Mouse (Mus musculus) limb, embryonic 10.5 days (tissue): Measurements from ENCODE around the gene Armc12. TPM values are rescaled to one million over a fixed set of nuclear protein-coding genes. Genes with fewer than 3 reads are reported as not detected.
A peak's percentile ranks its signal among the peaks of the same experiment; 100 is the strongest.
"Not testable (repeated sequence)": the region's sequence is repeated elsewhere in the genome, so short reads cannot be mapped to it uniquely, and the experiment has no call there.

ENCODE experiments used
- DNase-seq: peaks from one replicate; pipeline ENCODE4 v3.0.0-alpha.2; 2017; ENCODE audit warnings: low spot score
- H3K27ac ChIP-seq: fragments of 300-500 bp; sonication (generic); 2 replicates; pipeline ENCODE4 v1.5.1; 2016; ENCODE audit warnings: mild to moderate bottlenecking
- H3K27me3 ChIP-seq: fragments of 300-500 bp; sonication (generic); 2 replicates; pipeline ENCODE4 v1.6.1; 2016; ENCODE audit warnings: low read depth, mild to moderate bottlenecking; ENCODE audit not compliant: poor library complexity, severe bottlenecking
- H3K36me3 ChIP-seq: fragments of 300-500 bp; sonication (generic); 2 replicates; pipeline ENCODE4 v1.6.1; 2016; ENCODE audit warnings: mild to moderate bottlenecking, moderate library complexity
- H3K4me1 ChIP-seq: fragments of 300-500 bp; sonication (generic); 2 replicates; pipeline ENCODE4 v1.6.1; 2016
- H3K4me3 ChIP-seq: fragments of 300-500 bp; sonication (generic); 2 replicates; pipeline ENCODE4 v1.5.1; 2016; ENCODE audit warnings: mild to moderate bottlenecking, moderate library complexity
- H3K9me3 ChIP-seq: fragments of 300-500 bp; sonication (generic); replicated peaks from 2 replicates; pipeline ENCODE4 v1.6.1; 2016; ENCODE audit warnings: mild to moderate bottlenecking
- WGBS: fragments of 180-500 bp; shearing (Covaris S2); methylation state at CpG from one replicate; pipeline ENCODE4 v1.1.7; 2016; 5-methylcytosine and 5-hydroxymethylcytosine counted together
- polyA plus RNA-seq: library from polyadenylated mRNA; unstranded; fragments of >200 nt; fragmentation: Nextera tagmentation; extraction: Ambion mirVana; gene quantifications from 2 replicates; pipeline ENCODE4 v1.2.1, GENCODE M21; 2016

Armc12 gene
- polyA plus RNA-seq, 1 experiment from 2014 or later, result not detected

DNA sequence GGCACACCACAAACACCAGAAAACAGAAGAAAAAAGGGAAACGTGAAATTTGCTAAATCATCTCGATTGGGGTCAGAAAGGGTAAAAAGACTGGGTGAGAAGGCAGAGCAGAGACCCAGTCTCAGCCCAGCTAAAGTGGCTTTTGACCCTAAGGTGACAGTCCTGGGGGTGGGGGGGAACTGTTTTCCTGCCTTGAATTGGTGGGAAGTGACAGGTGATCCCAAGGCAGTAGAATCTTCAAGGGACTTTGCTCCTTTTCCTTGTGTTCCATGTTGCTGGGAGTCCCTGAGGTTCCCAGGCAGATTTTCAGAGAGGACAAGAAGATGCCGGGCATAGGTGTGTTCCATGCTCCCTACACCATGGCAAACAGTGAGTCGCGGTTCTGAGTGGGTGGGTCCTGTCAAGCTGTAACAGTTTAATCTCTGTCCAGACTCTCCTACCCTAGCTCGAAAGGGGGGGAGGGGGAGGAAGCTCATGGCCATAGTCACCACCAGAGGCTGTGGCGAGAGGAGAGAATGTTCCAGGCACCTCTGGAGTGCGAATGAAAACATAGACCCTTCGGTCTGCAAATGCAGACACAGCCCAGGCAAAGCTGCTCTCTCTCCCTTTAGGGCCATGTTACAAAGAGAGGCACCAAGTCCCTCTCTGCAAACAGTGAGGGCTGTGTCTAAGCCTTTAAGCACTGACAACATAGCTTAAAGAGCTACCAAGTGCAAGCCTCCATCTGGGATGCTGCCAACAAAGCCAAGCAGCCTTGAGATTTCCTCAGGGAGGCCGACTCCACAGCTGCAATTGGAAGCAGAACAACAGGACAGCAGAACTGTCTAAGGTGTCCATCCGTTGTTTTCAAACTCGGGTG is 3.2 kb upstream of the Armc12 start:
- DNase-seq, result no peak

DNA sequence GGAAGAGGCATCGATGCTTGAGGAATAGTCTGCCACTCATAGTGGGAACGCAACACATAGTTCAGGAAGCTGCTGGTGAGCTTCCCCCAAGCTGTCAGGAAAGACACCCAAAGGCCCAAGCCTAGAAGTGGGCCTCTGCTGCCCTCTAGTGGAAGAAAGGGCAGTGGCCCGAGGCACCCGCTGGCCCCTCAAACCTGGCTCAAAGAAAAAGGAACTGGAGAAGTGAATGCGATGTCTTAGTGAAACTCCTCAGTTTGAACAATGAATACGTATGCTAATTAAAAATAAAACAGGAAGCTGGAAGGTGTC is 2.6 kb upstream of the Armc12 start:
- DNase-seq, result peak; percentile 90
- H3K27me3 ChIP-seq, result peaks cover 28% of the 10 kb centered on the region
- 4% methylated on average over 6 of the region's 6 CpGs for WGBS

More for the DNA sequence above, 3.2 kb upstream of the Armc12 start:
- WGBS, result 53% methylated on average over 12 of the region's 12 CpGs
- Histone ChIP-seq H3K36me3 (no peaks in the 10 kb centered on the region), H3K27ac (peak overlapping the region; percentile 48), H3K4me3 (no peak overlapping the region), H3K9me3 (no peaks in the 10 kb centered on the region), H3K4me1 (peaks cover 40% of the 10 kb centered on the region), H3K27me3 (peaks cover 28% of the 10 kb centered on the region)

DNA sequence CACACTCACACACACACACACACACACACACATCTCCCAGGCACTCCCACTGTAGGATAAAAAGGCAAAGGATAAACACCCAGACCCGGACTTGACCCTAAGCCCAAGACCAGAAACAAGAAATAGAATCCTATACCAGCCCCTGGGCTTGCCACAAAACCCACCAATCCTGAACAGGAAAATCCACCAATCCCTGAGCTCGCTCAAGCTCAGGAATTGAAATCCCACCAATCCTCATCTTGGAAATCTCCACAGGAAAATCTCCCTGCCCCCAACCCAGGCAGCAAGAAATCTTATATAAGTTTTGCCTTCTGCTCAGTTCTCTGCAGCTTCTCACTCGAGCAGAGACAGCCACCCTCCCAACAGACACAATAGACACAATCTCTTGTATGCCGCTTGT is 1.5 kb upstream of the Armc12 start:
- WGBS, result 74% methylated on average over 4 of the region's 4 CpGs
- no peak overlapping the region for H3K27ac ChIP-seq

More for the DNA sequence above, 2.6 kb upstream of the Armc12 start:
- no peaks in the 10 kb centered on the region for H3K9me3 ChIP-seq
- no peak overlapping the region for H3K4me3 ChIP-seq
- H3K36me3 ChIP-seq, result no peaks in the 10 kb centered on the region
- H3K4me1 ChIP-seq, result peaks cover 39% of the 10 kb centered on the region
- no peak overlapping the region for H3K27ac ChIP-seq

DNA sequence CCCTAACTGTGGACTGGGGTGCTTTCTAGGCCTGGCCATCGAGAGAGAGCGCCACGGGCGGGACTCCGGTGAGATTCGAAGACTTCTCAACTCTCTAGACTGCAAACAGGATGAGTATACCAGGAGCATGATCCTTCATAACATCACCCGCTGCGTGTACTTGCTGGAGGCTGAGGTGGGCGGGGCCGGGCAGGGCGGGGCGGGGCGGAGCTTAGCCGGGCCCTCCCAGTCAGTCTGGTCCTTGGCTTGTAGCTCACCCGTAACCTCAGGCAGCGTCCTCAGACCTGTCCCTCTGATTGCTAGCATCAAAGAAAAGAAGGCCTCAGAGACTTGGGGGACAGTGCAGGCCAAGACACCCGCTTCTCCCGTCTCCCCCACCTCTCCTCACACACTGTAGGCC is 1.3 kb downstream of the Armc12 start:
- Histone ChIP-seq H3K36me3 (no peaks in the 10 kb centered on the region), H3K4me3 (peak overlapping the region; percentile 31), H3K27ac (no peak overlapping the region), H3K27me3 (peaks cover 17% of the 10 kb centered on the region), H3K4me1 (peaks cover 26% of the 10 kb centered on the region), H3K9me3 (no peaks in the 10 kb centered on the region)
- peak; percentile 71 for DNase-seq
- 15% methylated on average over 18 of the region's 18 CpGs for WGBS

More for the DNA sequence above, 1.5 kb upstream of the Armc12 start:
- H3K9me3 ChIP-seq, result no peaks in the 10 kb centered on the region
- peaks cover 28% of the 10 kb centered on the region for H3K4me1 ChIP-seq
- H3K27me3 ChIP-seq, result peaks cover 24% of the 10 kb centered on the region
- no peak for DNase-seq
- H3K36me3 ChIP-seq, result no peaks in the 10 kb centered on the region
- no peak overlapping the region for H3K4me3 ChIP-seq

DNA sequence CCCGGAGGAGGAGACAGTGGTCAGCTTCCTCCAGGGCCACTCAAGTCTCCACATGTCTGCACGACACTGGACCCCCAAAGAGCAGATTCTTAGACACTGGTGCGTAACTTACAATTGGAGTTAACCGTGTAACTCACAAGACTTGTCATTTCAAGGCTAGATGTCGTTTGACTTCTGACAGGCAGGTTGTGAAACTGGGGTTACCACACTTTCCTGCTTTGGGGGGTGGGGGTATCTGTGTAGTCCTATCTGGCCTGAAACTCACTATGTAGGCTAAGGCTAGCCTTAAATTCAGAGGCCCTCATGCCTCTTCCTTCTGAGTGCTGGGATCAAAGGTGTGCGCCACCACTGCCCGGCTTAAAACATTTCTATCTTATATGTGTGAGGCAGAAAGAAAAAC is 2.0 kb downstream of the Armc12 start:
- Histone ChIP-seq H3K27me3 (peaks cover 23% of the 10 kb centered on the region), H3K36me3 (no peaks in the 10 kb centered on the region), H3K9me3 (no peaks in the 10 kb centered on the region), H3K27ac (no peak overlapping the region), H3K4me3 (no peak overlapping the region), H3K4me1 (peaks cover 21% of the 10 kb centered on the region)
- no peak for DNase-seq
- 86% methylated on average over 7 of the region's 7 CpGs for WGBS

DNA sequence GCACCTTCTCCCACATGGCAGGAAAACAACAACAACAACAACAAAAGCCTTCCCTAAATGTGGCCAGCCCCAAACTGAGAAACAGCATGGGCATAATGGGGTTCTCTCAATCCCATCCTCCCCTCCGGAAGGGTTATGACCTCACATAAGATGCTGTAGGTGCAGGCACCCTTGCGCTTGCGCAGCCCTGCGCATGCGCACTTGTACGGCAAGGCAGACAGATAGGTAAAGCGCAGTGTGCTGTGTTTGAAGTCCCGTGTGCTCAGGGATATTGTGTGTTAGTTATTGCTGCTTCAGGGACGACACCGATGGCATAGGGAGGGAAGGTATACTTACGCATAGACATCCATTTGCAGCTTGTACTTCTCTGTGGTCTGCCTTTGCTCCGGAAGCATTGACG is 2.7 kb downstream of the Armc12 start:
- peaks cover 26% of the 10 kb centered on the region for H3K27me3 ChIP-seq
- H3K9me3 ChIP-seq, result no peaks in the 10 kb centered on the region
- no peaks in the 10 kb centered on the region for H3K36me3 ChIP-seq
- H3K4me3 ChIP-seq, result no peak overlapping the region
- no peak overlapping the region for H3K27ac ChIP-seq
- 91% methylated on average over 13 of the region's 13 CpGs for WGBS
- peaks cover 14% of the 10 kb centered on the region for H3K4me1 ChIP-seq
- no peak for DNase-seq

DNA sequence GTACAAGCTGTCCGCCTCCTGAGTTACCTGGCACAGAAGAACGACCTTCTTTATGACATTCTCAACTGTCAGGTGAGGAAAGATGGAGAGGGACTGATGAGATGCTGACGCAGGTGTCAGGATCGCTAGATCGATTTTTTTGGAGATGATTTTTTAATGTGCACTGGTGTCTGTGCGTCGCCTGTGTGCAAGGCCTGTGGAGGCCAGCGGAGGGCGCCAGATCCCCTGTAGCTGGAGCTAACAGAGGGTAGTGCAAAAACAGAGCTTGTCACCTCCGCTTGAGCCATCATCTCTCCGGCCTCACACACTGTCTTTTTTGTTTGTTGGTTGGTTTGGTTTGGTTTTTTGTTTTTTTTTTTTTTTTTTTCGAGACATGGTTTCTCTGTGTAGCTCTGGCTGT is 7.3 kb downstream of the Armc12 start:
- peaks cover 10% of the 10 kb centered on the region; the same call in 1 of the 2 replicates for H3K27me3 ChIP-seq
- no peaks in the 10 kb centered on the region for H3K36me3 ChIP-seq
- H3K4me1 ChIP-seq, result no peaks in the 10 kb centered on the region
- no peak overlapping the region for H3K4me3 ChIP-seq
- no peak overlapping the region for H3K27ac ChIP-seq
- WGBS, result 49% methylated on average over 12 of the region's 12 CpGs
- H3K9me3 ChIP-seq, result no peaks in the 10 kb centered on the region; the same call in 1 of the 2 replicates
- no peak for DNase-seq

DNA sequence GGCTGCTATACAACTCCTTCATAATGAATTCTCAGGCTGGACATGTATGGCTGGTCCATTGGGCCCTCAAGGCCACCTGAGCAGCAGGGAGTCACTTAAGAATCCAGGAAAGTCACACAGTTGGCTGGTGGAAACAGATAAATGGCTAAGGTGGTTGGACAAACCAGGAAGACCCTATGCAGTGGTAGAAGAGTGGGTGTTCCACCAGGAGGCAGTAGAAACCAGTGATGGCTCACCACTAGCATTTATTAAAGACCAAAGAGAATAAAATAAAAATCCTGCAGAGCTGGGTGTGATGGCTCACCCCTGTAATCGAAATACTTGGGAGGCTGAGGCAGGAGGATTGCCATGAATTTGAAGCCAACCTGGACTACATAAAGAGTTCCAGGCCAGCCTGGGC is 16.3 kb downstream of the Armc12 start:
- Histone ChIP-seq H3K4me1 (no peaks in the 10 kb centered on the region; the same call in 1 of the 2 replicates), H3K27ac (no peak overlapping the region), H3K4me3 (no peak overlapping the region), H3K27me3 (no peaks in the 10 kb centered on the region), H3K9me3 (no peaks in the 10 kb centered on the region), H3K36me3 (no peaks in the 10 kb centered on the region)
- no peak for DNase-seq
- WGBS, result 97% methylated on average over 1 of the region's 1 CpGs

DNA sequence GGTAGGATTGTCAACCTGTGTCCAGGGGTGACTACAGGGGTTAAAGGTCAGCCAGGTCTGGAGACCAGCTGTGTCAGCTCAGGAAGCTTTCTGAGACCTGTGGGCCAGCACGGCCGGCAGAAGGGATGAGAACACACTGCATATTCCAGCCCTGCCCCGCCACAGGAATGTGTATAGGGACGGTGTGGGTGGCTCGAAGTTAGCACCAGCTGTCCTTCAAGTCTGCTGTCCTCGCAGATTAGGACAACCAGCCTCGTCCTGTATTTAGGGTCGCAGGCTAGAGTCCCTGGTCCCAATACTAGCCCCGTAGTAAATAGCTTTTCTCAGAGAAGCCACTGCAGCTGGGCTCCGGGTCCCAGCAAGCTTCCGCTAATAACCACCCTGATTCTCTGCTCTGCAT is 17.9 kb downstream of the Armc12 start:
- H3K4me3 ChIP-seq, result no peak overlapping the region
- H3K9me3 ChIP-seq, result no peaks in the 10 kb centered on the region
- no peak for DNase-seq
- H3K27me3 ChIP-seq, result no peaks in the 10 kb centered on the region
- 72% methylated on average over 11 of the region's 11 CpGs for WGBS
- no peaks in the 10 kb centered on the region for H3K36me3 ChIP-seq
- no peak overlapping the region for H3K27ac ChIP-seq
- peaks cover 12% of the 10 kb centered on the region for H3K4me1 ChIP-seq

DNA sequence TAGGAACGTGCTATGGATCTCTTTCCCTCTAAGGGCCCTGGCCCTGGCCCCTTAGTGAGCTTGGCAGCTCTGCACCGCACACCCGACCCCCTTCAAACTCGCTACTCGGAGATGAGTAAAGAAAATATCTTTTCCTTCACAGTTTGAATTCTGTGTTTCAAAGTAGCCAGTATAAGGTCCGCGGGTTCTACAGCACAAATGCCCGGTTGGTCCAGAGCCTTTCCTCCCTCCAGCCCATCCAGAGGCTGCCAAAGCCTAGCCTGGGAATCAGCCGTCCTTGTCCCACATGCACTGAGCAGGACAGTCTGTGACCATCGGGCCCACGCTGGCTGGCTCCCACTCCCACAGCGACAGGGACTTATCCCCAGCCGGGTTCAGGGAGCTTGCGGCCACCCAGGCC is 18.5 kb downstream of the Armc12 start, which contains the start of gene Clpsl2:
TSS of gene Clpsl2 (plus strand) at position 301 of the 400 bp plus-strand sequence.
- H3K27me3 ChIP-seq, result no peaks in the 10 kb centered on the region
- no peak for DNase-seq
- no peak within 1 kb of the TSS for H3K27ac ChIP-seq
- no peak within 1 kb of the TSS for H3K4me3 ChIP-seq
- H3K9me3 ChIP-seq, result no peaks in the 10 kb centered on the region
- H3K4me1 ChIP-seq, result peaks cover 18% of the 10 kb centered on the region
- 81% methylated on average over 14 of the region's 14 CpGs for WGBS
- H3K36me3 ChIP-seq, result no peaks in the 10 kb centered on the region

DNA sequence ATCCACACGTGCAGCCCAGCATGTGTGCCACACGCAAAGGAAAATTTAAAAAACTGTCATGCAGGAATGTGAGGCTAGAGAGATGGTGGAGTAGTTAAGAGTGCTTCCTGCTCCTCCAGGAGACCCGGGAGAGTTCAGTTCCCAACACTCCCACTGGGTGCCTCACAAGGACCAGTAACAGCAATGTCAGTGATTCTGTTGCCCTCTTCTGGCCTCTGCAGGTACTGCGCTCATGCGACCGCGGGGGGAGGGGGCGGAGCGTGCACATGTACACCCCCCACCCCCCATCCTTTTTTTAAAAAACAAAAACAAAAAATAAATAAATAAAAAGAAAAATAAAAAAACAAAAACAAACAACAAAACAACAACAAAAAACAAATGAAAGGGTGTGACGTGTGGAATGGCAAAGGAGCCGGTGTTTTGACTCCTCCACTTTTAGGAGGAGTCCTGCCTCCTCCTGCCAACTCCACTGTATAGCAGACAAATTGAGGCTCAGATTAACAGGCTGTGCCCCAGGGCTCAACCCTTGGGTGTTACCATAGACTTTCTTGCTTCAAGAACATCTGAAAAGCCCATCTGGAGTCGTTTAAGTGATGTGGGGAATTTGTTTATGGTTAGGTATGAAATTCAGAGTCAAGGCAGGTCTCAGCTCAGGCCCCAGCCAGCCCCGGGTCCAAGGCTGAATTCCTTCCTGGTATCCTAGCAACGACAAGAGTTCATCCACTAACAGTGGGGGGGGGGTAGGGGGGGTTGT is 22.6 kb downstream of the Armc12 start:
- Histone ChIP-seq H3K9me3 (no peaks in the 10 kb centered on the region), H3K4me3 (0 out of 2 replicates have a peak overlapping the region, but pooled peaks have one; percentile 4), H3K36me3 (no peaks in the 10 kb centered on the region), H3K27me3 (no peaks in the 10 kb centered on the region), H3K27ac (peak overlapping the region; percentile 50; the same call in 1 of the 2 replicates), H3K4me1 (peaks cover 45% of the 10 kb centered on the region)
- WGBS, result 4% methylated on average over 14 of the region's 14 CpGs
- peak; percentile 85 for DNase-seq

DNA sequence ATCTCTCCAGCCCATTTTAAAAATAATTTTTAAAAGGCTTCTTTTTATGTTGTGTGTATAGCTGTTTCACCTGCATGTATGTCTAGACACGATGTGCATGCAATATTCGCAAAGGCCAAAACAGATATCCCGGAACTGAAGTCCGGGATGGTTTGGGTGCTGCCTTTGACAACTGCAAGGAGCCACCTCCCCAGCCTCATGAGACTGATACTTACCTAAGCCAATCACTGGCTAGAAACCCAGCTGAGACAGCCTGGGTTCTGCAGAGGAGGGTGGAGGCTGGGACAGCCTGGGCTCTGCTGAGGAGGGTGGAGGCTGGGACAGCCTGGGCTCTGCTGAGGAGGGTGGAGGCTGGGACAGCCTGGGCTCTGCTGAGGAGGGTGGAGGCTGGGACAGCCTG is 23.4 kb downstream of the Armc12 start:
- H3K36me3 ChIP-seq, H3K4me3 ChIP-seq, DNase-seq, H3K9me3 ChIP-seq, H3K27me3 ChIP-seq: not testable (repeated sequence)
- Histone ChIP-seq H3K4me1 (peaks cover 47% of the 10 kb centered on the region), H3K27ac (peak overlapping the region; percentile 50; the same call in 1 of the 2 replicates)
- WGBS, result 93% methylated on average over 4 of the region's 4 CpGs
